Mouse (Mus musculus) heart, embryonic 12.5 days (tissue): ENCODE measurements around the gene Pip5k1b. TPM values are rescaled to one million over a fixed set of nuclear protein-coding genes. Genes with fewer than 3 reads are reported as not detected.

Experiments used
- ATAC-seq: fragments of 200-750 bp; cut with Nextera tagmentation; 2 replicates; pipeline ENCODE4 v1.8.0; 2017; ENCODE audit warnings: moderate TSS enrichment, moderate library complexity; ENCODE audit not compliant: insufficient number of reproducible peaks, low FRiP score
- H3K27ac ChIP-seq: fragments of 300-500 bp; sonication (generic); 2 replicates; pipeline ENCODE4 v1.5.1; 2016; ENCODE audit warnings: mild to moderate bottlenecking, moderate library complexity; ENCODE audit not compliant: poor library complexity, severe bottlenecking
- H3K27me3 ChIP-seq: fragments of 300-500 bp; sonication (generic); replicated peaks from 2 replicates; pipeline ENCODE4 v1.6.1; 2016; ENCODE audit warnings: mild to moderate bottlenecking, moderate library complexity
- H3K36me3 ChIP-seq: fragments of 300-500 bp; sonication (generic); 2 replicates; pipeline ENCODE4 v1.6.1; 2016; ENCODE audit warnings: mild to moderate bottlenecking, moderate library complexity
- H3K4me1 ChIP-seq: fragments of 300-500 bp; sonication (generic); replicated peaks from 2 replicates; pipeline ENCODE4 v1.6.1; 2016; ENCODE audit warnings: mild to moderate bottlenecking
- H3K4me2 ChIP-seq: fragments of 300-500 bp; sonication (generic); 2 replicates; pipeline ENCODE4 v1.6.1; 2016; ENCODE audit warnings: mild to moderate bottlenecking, moderate library complexity
- H3K4me3 ChIP-seq: fragments of 300-500 bp; sonication (generic); 2 replicates; pipeline ENCODE4 v1.5.1; 2016; ENCODE audit warnings: mild to moderate bottlenecking
- H3K9ac ChIP-seq: fragments of 300-500 bp; sonication (generic); 2 replicates; pipeline ENCODE4 v1.6.1; 2016; ENCODE audit warnings: mild to moderate bottlenecking, moderate library complexity
- H3K9me3 ChIP-seq: fragments of 300-500 bp; sonication (generic); replicated peaks from 2 replicates; pipeline ENCODE4 v1.6.1; 2016; ENCODE audit warnings: mild to moderate bottlenecking, moderate library complexity
- WGBS: fragments of 180-500 bp; shearing (Covaris S2); methylation state at CpG from one replicate; pipeline ENCODE4 v1.1.7; 2016; 5-methylcytosine and 5-hydroxymethylcytosine counted together
- polyA plus RNA-seq: library from polyadenylated mRNA; unstranded; fragments of >200 nt; fragmentation: Nextera tagmentation; extraction: Ambion mirVana; gene quantifications from 2 replicates; pipeline ENCODE4 v1.2.1, GENCODE M21; 2016

Pip5k1b gene
- polyA plus RNA-seq, 1 experiment from 2014 or later = 9.4 TPM

GRCm38 (mm10) chr19:24444322-24444721 is 111.3 kb downstream of the Pip5k1b start:
- Histone ChIP-seq H3K4me1 (peaks cover 14% of the 10 kb centered on the region), H3K9ac (no peak overlapping the region), H3K27me3 (no peaks in the 10 kb centered on the region), H3K9me3 (no peaks in the 10 kb centered on the region; the same call in 1 of the 2 replicates), H3K27ac (no peak overlapping the region), H3K4me3 (no peak overlapping the region), H3K36me3 (peaks cover 8% of the 10 kb centered on the region; the same call in 1 of the 2 replicates), H3K4me2 (no peak overlapping the region)
- no peak for ATAC-seq
- 59% methylated on average over 3 of the region's 3 CpGs for WGBS

GRCm38 (mm10) chr19:24439715-24440114 is 116.0 kb downstream of the Pip5k1b start:
- H3K9ac ChIP-seq = no peak overlapping the region
- H3K4me3 ChIP-seq = no peak overlapping the region
- peaks cover 14% of the 10 kb centered on the region for H3K4me1 ChIP-seq
- no peak overlapping the region for H3K4me2 ChIP-seq
- peaks cover 8% of the 10 kb centered on the region; the same call in 1 of the 2 replicates for H3K36me3 ChIP-seq
- 13% methylated on average over 4 of the region's 4 CpGs for WGBS
- H3K27ac ChIP-seq = peak overlapping the region; percentile 57; the same call in 1 of the 2 replicates
- ATAC-seq = no peak
- H3K27me3 ChIP-seq = no peaks in the 10 kb centered on the region
- H3K9me3 ChIP-seq = no peaks in the 10 kb centered on the region; the same call in 1 of the 2 replicates

- Histone ChIP-seq H3K9ac (no peak overlapping the region), H3K36me3 (no peaks in the 10 kb centered on the region), H3K27me3 (no peaks in the 10 kb centered on the region), H3K4me1 (peaks cover 11% of the 10 kb centered on the region), H3K4me3 (no peak overlapping the region), H3K9me3 (no peaks in the 10 kb centered on the region), H3K4me2 (no peak overlapping the region), H3K27ac (no peak overlapping the region)
- no peak for ATAC-seq
- 60% methylated on average over 6 of the region's 6 CpGs for WGBS
Measured at GRCm38 (mm10) chr19:24434291-24434690, 121.4 kb downstream of the Pip5k1b start.

- Histone ChIP-seq H3K4me2 (no peak overlapping the region), H3K27me3 (no peaks in the 10 kb centered on the region), H3K4me3 (no peak overlapping the region), H3K9me3 (no peaks in the 10 kb centered on the region), H3K9ac (no peak overlapping the region), H3K36me3 (no peaks in the 10 kb centered on the region), H3K27ac (no peak overlapping the region), H3K4me1 (peaks cover 11% of the 10 kb centered on the region)
- ATAC-seq = no peak
- 68% methylated on average over 5 of the region's 5 CpGs for WGBS
Measured at GRCm38 (mm10) chr19:24432447-24432846, 123.2 kb downstream of the Pip5k1b start.

- no peak overlapping the region for H3K4me2 ChIP-seq
- ATAC-seq = no peak
- H3K27me3 ChIP-seq = no peaks in the 10 kb centered on the region
- no peak overlapping the region for H3K27ac ChIP-seq
- WGBS = 90% methylated on average over 2 of the region's 2 CpGs
- H3K4me3 ChIP-seq = no peak overlapping the region
- no peaks in the 10 kb centered on the region for H3K9me3 ChIP-seq
- H3K9ac ChIP-seq = no peak overlapping the region
- H3K4me1 ChIP-seq = peaks cover 21% of the 10 kb centered on the region
- H3K36me3 ChIP-seq = no peaks in the 10 kb centered on the region
Measured at GRCm38 (mm10) chr19:24431381-24431780, 124.3 kb downstream of the Pip5k1b start.

GRCm38 (mm10) chr19:24428011-24428410 is 127.7 kb downstream of the Pip5k1b start:
- 88% methylated on average over 3 of the region's 3 CpGs for WGBS
- no peak overlapping the region for H3K4me3 ChIP-seq
- no peak overlapping the region for H3K4me2 ChIP-seq
- no peaks in the 10 kb centered on the region for H3K9me3 ChIP-seq
- no peaks in the 10 kb centered on the region for H3K27me3 ChIP-seq
- no peaks in the 10 kb centered on the region for H3K36me3 ChIP-seq
- no peak for ATAC-seq
- H3K4me1 ChIP-seq = peaks cover 15% of the 10 kb centered on the region
- no peak overlapping the region for H3K9ac ChIP-seq
- no peak overlapping the region for H3K27ac ChIP-seq

GRCm38 (mm10) chr19:24427258-24427657 is 128.4 kb downstream of the Pip5k1b start:
- Histone ChIP-seq H3K4me3 (no peak overlapping the region), H3K27ac (peak overlapping the region; percentile 81; the same call in 1 of the 2 replicates), H3K36me3 (no peaks in the 10 kb centered on the region), H3K9ac (no peak overlapping the region), H3K27me3 (no peaks in the 10 kb centered on the region), H3K9me3 (no peaks in the 10 kb centered on the region), H3K4me1 (peaks cover 16% of the 10 kb centered on the region), H3K4me2 (no peak overlapping the region)
- ATAC-seq = no peak
- WGBS = 56% methylated on average over 4 of the region's 4 CpGs

- peak; percentile 59 for ATAC-seq
- Histone ChIP-seq H3K27ac (peak overlapping the region; percentile 81), H3K27me3 (no peaks in the 10 kb centered on the region), H3K9me3 (no peaks in the 10 kb centered on the region), H3K36me3 (no peaks in the 10 kb centered on the region), H3K4me1 (peaks cover 16% of the 10 kb centered on the region), H3K4me3 (no peak overlapping the region), H3K4me2 (peak overlapping the region; percentile 20), H3K9ac (no peak overlapping the region)
- 47% methylated on average over 7 of the region's 7 CpGs for WGBS
Measured at GRCm38 (mm10) chr19:24426759-24427181, 128.9 kb downstream of the Pip5k1b start.

- no peak overlapping the region for H3K27ac ChIP-seq
- no peak overlapping the region for H3K9ac ChIP-seq
- peaks cover 36% of the 10 kb centered on the region for H3K4me1 ChIP-seq
- 72% methylated on average over 3 of the region's 3 CpGs for WGBS
- no peaks in the 10 kb centered on the region for H3K9me3 ChIP-seq
- no peaks in the 10 kb centered on the region for H3K27me3 ChIP-seq
- H3K36me3 ChIP-seq = no peaks in the 10 kb centered on the region
- no peak for ATAC-seq
- H3K4me3 ChIP-seq = no peak overlapping the region
- H3K4me2 ChIP-seq = no peak overlapping the region
Measured at GRCm38 (mm10) chr19:24418030-24418429, 137.6 kb downstream of the Pip5k1b start.

GRCm38 (mm10) chr19:24417659-24418004 is 138.0 kb downstream of the Pip5k1b start:
- H3K4me3 ChIP-seq = no peak overlapping the region
- no peak overlapping the region for H3K4me2 ChIP-seq
- H3K9me3 ChIP-seq = no peaks in the 10 kb centered on the region
- no peak overlapping the region for H3K9ac ChIP-seq
- H3K27ac ChIP-seq = peak overlapping the region; percentile 51; the same call in 1 of the 2 replicates
- H3K36me3 ChIP-seq = no peaks in the 10 kb centered on the region
- 62% methylated on average over 3 of the region's 3 CpGs for WGBS
- no peaks in the 10 kb centered on the region for H3K27me3 ChIP-seq
- H3K4me1 ChIP-seq = peaks cover 39% of the 10 kb centered on the region
- no peak for ATAC-seq

- H3K27me3 ChIP-seq = no peaks in the 10 kb centered on the region
- WGBS = 74% methylated on average over 9 of the region's 9 CpGs
- H3K9me3 ChIP-seq = no peaks in the 10 kb centered on the region
- peaks cover 39% of the 10 kb centered on the region for H3K4me1 ChIP-seq
- H3K9ac ChIP-seq = no peak overlapping the region
- no peaks in the 10 kb centered on the region for H3K36me3 ChIP-seq
- H3K4me2 ChIP-seq = no peak overlapping the region
- H3K4me3 ChIP-seq = no peak overlapping the region
- H3K27ac ChIP-seq = peak overlapping the region; percentile 51; the same call in 1 of the 2 replicates
- ATAC-seq = no peak
Measured at GRCm38 (mm10) chr19:24416975-24417658, 138.6 kb downstream of the Pip5k1b start.
